Mouse (Mus musculus) midbrain, postnatal 0 days (tissue): ENCODE measurements around the gene Rhox2g. TPM values are rescaled to one million over a fixed set of nuclear protein-coding genes. Genes with fewer than 3 reads are reported as not detected.
"Not testable (repeated sequence)": the region's sequence is repeated elsewhere in the genome, so short reads cannot be mapped to it uniquely, and the experiment has no call there.

Source experiments
- ATAC-seq: fragments of 200-750 bp; cut with Nextera tagmentation; 2 replicates; pipeline ENCODE4 v1.8.0; 2017; ENCODE audit warnings: moderate number of reproducible peaks, mild to moderate bottlenecking, moderate TSS enrichment, moderate library complexity; ENCODE audit not compliant: low FRiP score
- DNase-seq: peaks from one replicate; pipeline ENCODE4 v3.0.0-alpha.2; 2015; ENCODE audit warnings: low spot score
- H3K27ac ChIP-seq: fragments of 300-500 bp; sonication (generic); 2 replicates; pipeline ENCODE4 v1.5.1; 2014; ENCODE audit warnings: low read depth, mild to moderate bottlenecking, low read length, mixed read lengths
- H3K27me3 ChIP-seq: fragments of 300-500 bp; sonication (generic); 2 replicates; pipeline ENCODE4 v1.6.1; 2014; ENCODE audit warnings: low read length, control low read depth, mixed read lengths; ENCODE audit not compliant: insufficient read depth
- H3K36me3 ChIP-seq: fragments of 300-500 bp; sonication (generic); 2 replicates; pipeline ENCODE4 v1.6.1; 2014; ENCODE audit warnings: low read length, control low read depth, mixed read lengths; ENCODE audit not compliant: insufficient read depth
- H3K4me1 ChIP-seq: fragments of 300-500 bp; sonication (generic); 2 replicates; pipeline ENCODE4 v1.6.1; 2014; ENCODE audit warnings: mild to moderate bottlenecking, control low read depth, antibody characterized with exemption, low read length, mixed read lengths; ENCODE audit not compliant: insufficient read depth
- H3K4me2 ChIP-seq: fragments of 300-500 bp; sonication (generic); 2 replicates; pipeline ENCODE4 v1.6.1; 2014; ENCODE audit warnings: low read depth, mild to moderate bottlenecking, low read length, mixed read lengths; ENCODE audit not compliant: poor library complexity, severe bottlenecking
- H3K4me3 ChIP-seq: fragments of 300-500 bp; sonication (generic); 2 replicates; pipeline ENCODE4 v1.5.1; 2014; ENCODE audit warnings: low read depth, mild to moderate bottlenecking, low read length, moderate library complexity
- H3K9ac ChIP-seq: fragments of 300-500 bp; sonication (generic); replicated peaks from 2 replicates; pipeline ENCODE4 v1.6.1; 2014; ENCODE audit warnings: mild to moderate bottlenecking, low read length, moderate library complexity, mixed read lengths; ENCODE audit not compliant: poor library complexity, severe bottlenecking
- H3K9me3 ChIP-seq: fragments of 300-500 bp; sonication (generic); 2 replicates; pipeline ENCODE4 v1.6.1; 2016; ENCODE audit warnings: low read length, control low read depth
- CTCF ChIP-seq: IDR thresholded peaks from 2 replicates; pipeline ENCODE4 v1.5.1; 2016; ENCODE audit warnings: antibody characterized with exemption, mild to moderate bottlenecking
- WGBS: fragments of 180-500 bp; shearing (Covaris S2); extraction: QIAGEN DNeasy Blood & Tissue Kit; methylation state at CpG from one replicate; pipeline ENCODE4 v1.1.7; 2014; 5-methylcytosine and 5-hydroxymethylcytosine counted together
- polyA plus RNA-seq: library from polyadenylated mRNA; unstranded; fragments of >200 nt; fragmentation: Nextera tagmentation; extraction: Ambion mirVana; gene quantifications from 2 replicates; pipeline ENCODE4 v1.2.1, GENCODE M21; 2015
- total RNA-seq: library from RNA; depleted of rRNA; stranded (reverse); fragments of >200 nt; gene quantifications from 2 replicates; pipeline ENCODE4 v1.2.3, GENCODE M21; 2014; rRNA removed

Rhox2g gene
- total RNA-seq (not detected in 2 replicates), polyA plus RNA-seq (not detected in 2 replicates)

- H3K36me3 ChIP-seq, H3K9me3 ChIP-seq, H3K4me1 ChIP-seq, H3K27ac ChIP-seq, ATAC-seq, H3K4me2 ChIP-seq, H3K27me3 ChIP-seq, H3K9ac ChIP-seq, DNase-seq, H3K4me3 ChIP-seq: not testable (repeated sequence)
- WGBS, result 90% methylated on average over 6 of the region's 6 CpGs
Measured at GRCm38 (mm10) chrX:37643370-37643769, at the start of gene Rhox2g. Gene Rhox2g, minus strand, starts transcription at chrX:37643470.

- WGBS, result 60% methylated on average over 2 of the region's 2 CpGs
- H3K4me1 ChIP-seq, result no peaks in the 10 kb centered on the region
- no peak overlapping the region for H3K9ac ChIP-seq
- no peaks in the 10 kb centered on the region for H3K27me3 ChIP-seq
- ATAC-seq, result no peak
- no peaks in the 10 kb centered on the region for H3K36me3 ChIP-seq
- no peak for DNase-seq
- TF ChIP-seq CTCF, result no peak
- H3K27ac ChIP-seq, result no peak overlapping the region
- H3K9me3 ChIP-seq, result no peaks in the 10 kb centered on the region
- no peak overlapping the region for H3K4me2 ChIP-seq
- no peak overlapping the region for H3K4me3 ChIP-seq
Measured at GRCm38 (mm10) chrX:37692261-37692660, 49.0 kb upstream of the Rhox2g start.

- Histone ChIP-seq H3K4me3 (no peak overlapping the region), H3K9ac (no peak overlapping the region), H3K36me3 (no peaks in the 10 kb centered on the region), H3K4me2 (no peak overlapping the region), H3K4me1 (no peaks in the 10 kb centered on the region), H3K9me3 (no peaks in the 10 kb centered on the region), H3K27me3 (no peaks in the 10 kb centered on the region), H3K27ac (no peak overlapping the region)
- WGBS, result 86% methylated on average over 21 of the region's 24 CpGs
- ATAC-seq (no peak), DNase-seq (no peak)
- no peak for TF ChIP-seq CTCF
Measured at GRCm38 (mm10) chrX:37683031-37683715, 39.9 kb upstream of the Rhox2g start.

- H3K27ac ChIP-seq, H3K27me3 ChIP-seq, H3K4me1 ChIP-seq, H3K36me3 ChIP-seq, ATAC-seq, H3K9me3 ChIP-seq, H3K9ac ChIP-seq, H3K4me2 ChIP-seq, DNase-seq, H3K4me3 ChIP-seq: not testable (repeated sequence)
- WGBS, result 89% methylated on average over 8 of the region's 8 CpGs
Measured at GRCm38 (mm10) chrX:37673177-37673576, 29.9 kb upstream of the Rhox2g start, which contains the start of gene Rhox2h. Gene Rhox2h, minus strand, starts transcription at chrX:37673277.

GRCm38 (mm10) chrX:37668664-37669063, 25.4 kb upstream of the Rhox2g start, which contains the start of gene Rhox3h:
Gene Rhox3h, minus strand, starts transcription at chrX:37668764.
- not testable (repeated sequence) for H3K4me1 ChIP-seq, H3K4me2 ChIP-seq, DNase-seq, H3K9me3 ChIP-seq, H3K9ac ChIP-seq, H3K27ac ChIP-seq, H3K36me3 ChIP-seq, H3K4me3 ChIP-seq, ATAC-seq, H3K27me3 ChIP-seq
- 80% methylated on average over 1 of the region's 3 CpGs for WGBS

- H3K9me3 ChIP-seq, H3K4me3 ChIP-seq, ATAC-seq, H3K9ac ChIP-seq, H3K4me2 ChIP-seq, H3K27me3 ChIP-seq, H3K4me1 ChIP-seq, H3K36me3 ChIP-seq, H3K27ac ChIP-seq, DNase-seq: not testable (repeated sequence)
- WGBS, result 91% methylated on average over 15 of the region's 20 CpGs
Measured at GRCm38 (mm10) chrX:37651227-37651626, 8.0 kb upstream of the Rhox2g start, which contains the start of gene Rhox4g. Gene Rhox4g, minus strand, starts transcription at chrX:37651327.

GRCm38 (mm10) chrX:37628512-37628911, 14.8 kb downstream of the Rhox2g start, which contains the start of gene Rhox3g:
Gene Rhox3g, minus strand, starts transcription at chrX:37628612.
- DNase-seq, H3K4me3 ChIP-seq, H3K4me2 ChIP-seq, H3K4me1 ChIP-seq, H3K9me3 ChIP-seq, ATAC-seq, H3K27ac ChIP-seq, H3K27me3 ChIP-seq, H3K9ac ChIP-seq, H3K36me3 ChIP-seq: not testable (repeated sequence)
- 88% methylated on average over 2 of the region's 2 CpGs for WGBS

- not testable (repeated sequence) for H3K27me3 ChIP-seq, ATAC-seq, H3K4me2 ChIP-seq, H3K4me3 ChIP-seq, H3K9ac ChIP-seq, H3K4me1 ChIP-seq, DNase-seq, H3K9me3 ChIP-seq, H3K27ac ChIP-seq, H3K36me3 ChIP-seq
- 95% methylated on average over 15 of the region's 19 CpGs for WGBS
Measured at GRCm38 (mm10) chrX:37607604-37608003, 35.7 kb downstream of the Rhox2g start, which contains the start of gene Rhox4f. Gene Rhox4f, minus strand, starts transcription at chrX:37607704.
